Mouse (Mus musculus) MEL (cell line): ENCODE results near the gene Yipf4. TPM values are rescaled to one million over a fixed set of nuclear protein-coding genes. Genes with fewer than 3 reads are reported as not detected.

Source experiments
- DNase-seq: peaks from one replicate; pipeline ENCODE4 v3.0.0; 2011; ENCODE audit warnings: low read depth, low spot score
- H3K27ac ChIP-seq: 2 replicates; pipeline ENCODE4 v1.5.1; 2012; ENCODE audit warnings: low read depth, mild to moderate bottlenecking, control low read depth, low read length, moderate library complexity; ENCODE audit not compliant: control insufficient read depth
- H3K27me3 ChIP-seq, 2 experiments: fragments of 150-350 bp in 1 of 2; sonication (generic) in 1 of 2; 2 replicates each; pipeline ENCODE4 v1.6.1; 2012; ENCODE audit warnings: low read length in 2 of 2, mild to moderate bottlenecking in 2 of 2, improper control_type of control experiment in 1 of 2, moderate library complexity in 1 of 2; ENCODE audit not compliant: insufficient read depth in 2 of 2, control insufficient read depth in 1 of 2
- H3K36me3 ChIP-seq, 2 experiments: 2 replicates each; pipeline ENCODE4 v1.6.1; 2012 to 2014; ENCODE audit warnings: low read length in 2 of 2, improper control_type of control experiment in 1 of 2, inconsistent platforms in 1 of 2, mild to moderate bottlenecking in 1 of 2; ENCODE audit not compliant: insufficient read depth in 2 of 2, control insufficient read depth in 1 of 2
- H3K4me1 ChIP-seq, 2 experiments: fragments of 150-350 bp in 1 of 2; sonication (generic) in 1 of 2; 2 replicates each; pipeline ENCODE4 v1.6.1; 2012; ENCODE audit warnings: low read length in 2 of 2, improper control_type of control experiment in 1 of 2, mild to moderate bottlenecking in 1 of 2; ENCODE audit not compliant: insufficient read depth in 2 of 2, control insufficient read depth in 1 of 2
- H3K4me3 ChIP-seq, 2 experiments: fragments of 150-350 bp in 1 of 2; sonication (generic) in 1 of 2; 2 replicates each; pipeline ENCODE4 v1.5.1; 2012; ENCODE audit warnings: low read depth in 2 of 2, low read length in 2 of 2, mild to moderate bottlenecking in 2 of 2, moderate library complexity in 2 of 2, control low read depth in 1 of 2, improper control_type of control experiment in 1 of 2; ENCODE audit not compliant: control insufficient read depth in 1 of 2, insufficient read depth in 1 of 2
- H3K79me2 ChIP-seq: 2 replicates; pipeline ENCODE4 v1.6.1; 2012; ENCODE audit warnings: mild to moderate bottlenecking, low read length, moderate library complexity; ENCODE audit not compliant: control insufficient read depth, poor library complexity, insufficient read depth
- H3K9ac ChIP-seq: 2 replicates; pipeline ENCODE4 v1.6.1; 2012; ENCODE audit warnings: low read depth, mild to moderate bottlenecking, control low read depth, low read length, moderate library complexity; ENCODE audit not compliant: control insufficient read depth, poor library complexity, severe bottlenecking
- H3K9me3 ChIP-seq: fragments of 150-350 bp; sonication (generic); replicated peaks from 2 replicates; pipeline ENCODE4 v1.6.1; 2012; ENCODE audit warnings: mild to moderate bottlenecking, low read length, improper control_type of control experiment, moderate library complexity; ENCODE audit not compliant: insufficient read depth
- BHLHE40 ChIP-seq: IDR thresholded peaks from 2 replicates; pipeline ENCODE4 v1.6.1; 2012; ENCODE audit warnings: low read depth, mild to moderate bottlenecking, inconsistent platforms, low read length, improper control_type of control experiment, borderline replicate concordance
- CHD1 ChIP-seq: IDR thresholded peaks from 2 replicates; pipeline ENCODE4 v1.6.1; 2012; ENCODE audit warnings: low read depth, mild to moderate bottlenecking, inconsistent platforms, low read length, improper control_type of control experiment
- CTCF ChIP-seq, 3 experiments: IDR thresholded peaks in 2 of 3; conservative IDR thresholded peaks in 1 of 3; 2 replicates each; pipeline ENCODE4 v1.5.1; 2011 to 2012; ENCODE audit warnings: low read length in 3 of 3, low read depth in 2 of 3, mild to moderate bottlenecking in 2 of 3, improper control_type of control experiment in 1 of 3, inconsistent platforms in 1 of 3, mixed read lengths in 1 of 3, moderate library complexity in 1 of 3; ENCODE audit not compliant: control insufficient read depth in 1 of 3, insufficient read depth in 1 of 3, poor library complexity in 1 of 3, severe bottlenecking in 1 of 3
- E2F4 ChIP-seq: IDR thresholded peaks from 2 replicates; pipeline ENCODE4 v1.6.1; 2011; ENCODE audit warnings: low read depth, low read length, improper control_type of control experiment, borderline replicate concordance
- EP300 ChIP-seq, 2 experiments: IDR thresholded peaks; 2 replicates each; pipeline ENCODE4 v1.6.1; 2011; ENCODE audit warnings: improper control_type of control experiment in 2 of 2, low read length in 2 of 2, low read depth in 1 of 2, mild to moderate bottlenecking in 1 of 2
- ETS1 ChIP-seq: IDR thresholded peaks from 2 replicates; pipeline ENCODE4 v1.6.1; 2012; ENCODE audit warnings: low read depth, mild to moderate bottlenecking, inconsistent platforms, low read length, improper control_type of control experiment, moderate library complexity
- GABPA ChIP-seq: IDR thresholded peaks from 2 replicates; pipeline ENCODE4 v1.6.1; 2012; ENCODE audit warnings: low read depth, mild to moderate bottlenecking, inconsistent platforms, low read length, improper control_type of control experiment, moderate library complexity
- GATA1 ChIP-seq: IDR thresholded peaks from 2 replicates; pipeline ENCODE4 v1.6.1; 2011; ENCODE audit warnings: low read depth, low read length, improper control_type of control experiment
- HCFC1 ChIP-seq: IDR thresholded peaks from 2 replicates; pipeline ENCODE4 v1.6.1; 2012; ENCODE audit warnings: low read depth, mild to moderate bottlenecking, inconsistent platforms, low read length, improper control_type of control experiment, moderate library complexity
- KAT2A ChIP-seq: conservative IDR thresholded peaks from 2 replicates; pipeline ENCODE4 v1.6.1; 2012; ENCODE audit warnings: low read depth, low read length, improper control_type of control experiment, inconsistent platforms
- MAZ ChIP-seq: IDR thresholded peaks from 2 replicates; pipeline ENCODE4 v1.6.1; 2012; ENCODE audit warnings: low read depth, mild to moderate bottlenecking, inconsistent platforms, low read length, improper control_type of control experiment
- MEF2A ChIP-seq: IDR thresholded peaks from 2 replicates; pipeline ENCODE4 v1.6.1; 2014; ENCODE audit warnings: low read depth, mild to moderate bottlenecking, inconsistent platforms, low read length, improper control_type of control experiment; ENCODE audit not compliant: poor library complexity, insufficient replicate concordance, severe bottlenecking; ENCODE audit errors: extremely low read depth
- MXI1 ChIP-seq: IDR thresholded peaks from 2 replicates; pipeline ENCODE4 v1.6.1; 2011; ENCODE audit warnings: mild to moderate bottlenecking, low read depth, low read length, improper control_type of control experiment
- POLR2A ChIP-seq, 2 experiments: IDR thresholded peaks; 2 replicates each; pipeline ENCODE4 v1.6.1; 2011 to 2012; ENCODE audit warnings: low read length in 2 of 2, mild to moderate bottlenecking in 2 of 2, control low read depth in 1 of 2, improper control_type of control experiment in 1 of 2, low read depth in 1 of 2, moderate library complexity in 1 of 2; ENCODE audit not compliant: control insufficient read depth in 1 of 2, insufficient read depth in 1 of 2, poor library complexity in 1 of 2
- POLR2AphosphoS2 ChIP-seq: IDR thresholded peaks from 2 replicates; pipeline ENCODE4 v1.6.1; 2011; ENCODE audit warnings: low read length, improper control_type of control experiment
- POLR2AphosphoS5 ChIP-seq: IDR thresholded peaks from 2 replicates; pipeline ENCODE4 v1.6.1; 2012; ENCODE audit warnings: low read depth, borderline replicate concordance, mild to moderate bottlenecking, inconsistent platforms, low read length, moderate library complexity, mixed read lengths
- RCOR1 ChIP-seq: IDR thresholded peaks from 2 replicates; pipeline ENCODE4 v1.6.1; 2012; ENCODE audit warnings: low read depth, mild to moderate bottlenecking, inconsistent platforms, low read length, improper control_type of control experiment
- SMC3 ChIP-seq: IDR thresholded peaks from 2 replicates; pipeline ENCODE4 v1.6.1; 2011; ENCODE audit warnings: low read depth, low read length, improper control_type of control experiment
- TAL1 ChIP-seq: IDR thresholded peaks from 2 replicates; pipeline ENCODE4 v1.6.1; 2012; ENCODE audit warnings: mild to moderate bottlenecking, inconsistent platforms, low read length, moderate library complexity, mixed read lengths
- TBP ChIP-seq: IDR thresholded peaks from 2 replicates; pipeline ENCODE4 v1.8.0; 2011; ENCODE audit warnings: low read depth, low read length, improper control_type of control experiment
- TCF12 ChIP-seq: IDR thresholded peaks from 2 replicates; pipeline ENCODE4 v1.6.1; 2014; ENCODE audit warnings: low read depth, mild to moderate bottlenecking, inconsistent platforms, low read length, improper control_type of control experiment, moderate library complexity
- USF1 ChIP-seq: IDR thresholded peaks from 2 replicates; pipeline ENCODE4 v1.6.1; 2014; ENCODE audit warnings: low read depth, mild to moderate bottlenecking, inconsistent platforms, low read length, improper control_type of control experiment, moderate library complexity
- ZC3H11A ChIP-seq: IDR thresholded peaks from 2 replicates; pipeline ENCODE4 v1.6.1; 2012; ENCODE audit warnings: low read depth, mild to moderate bottlenecking, inconsistent platforms, low read length, improper control_type of control experiment
- ZKSCAN1 ChIP-seq: IDR thresholded peaks from 2 replicates; pipeline ENCODE4 v1.6.1; 2012; ENCODE audit warnings: low read depth, mild to moderate bottlenecking, inconsistent platforms, low read length, improper control_type of control experiment, moderate library complexity
- polyA plus RNA-seq, 2 experiments: library from polyadenylated mRNA; stranded (reverse) in 1 of 2; unstranded in 1 of 2; fragments of >175 nt in 1 of 2; fragments of >200 nt in 1 of 2; gene quantifications; 2 replicates each; pipeline versions ENCODE4 v1.2.1 to v1.2.4; 2012; ENCODE audit warnings: low replicate concordance in 2 of 2, low read depth in 1 of 2; ENCODE audit not compliant: insufficient read length in 2 of 2, insufficient read depth in 1 of 2, missing spikeins in 1 of 2
- total RNA-seq: library from RNA; depleted of rRNA; stranded (reverse); fragments of 300-350 nt; gene quantifications from 2 replicates; pipeline ENCODE4 v1.2.3, GENCODE M21; 2012

Yipf4 gene
- total and polyA plus RNA-seq, 3 experiments, result 24.3 to 31.7 TPM; not detected in 1

- H3K9ac ChIP-seq, result no peak overlapping the region
- H3K9me3 ChIP-seq, result no peaks in the 10 kb centered on the region
Observed at GRCm38 (mm10) chr17:74456825-74457224, 32.5 kb upstream of the Yipf4 start.

GRCm38 (mm10) chr17:74457972-74458677 lies 31.2 kb upstream of the Yipf4 start:
- no peaks in the 10 kb centered on the region for H3K9me3 ChIP-seq
- H3K79me2 ChIP-seq, result no peaks in the 10 kb centered on the region
- H3K36me3 ChIP-seq, result peaks cover 0 to 10% of the 10 kb centered on the region in 2 experiments; a peak in 2 of 4 replicates
- H3K4me3 ChIP-seq, result no peak overlapping the region
- 0 out of 2 replicates have a peak overlapping the region, but pooled peaks have one; percentile 4 for H3K27ac ChIP-seq
- no peaks in the 10 kb centered on the region for H3K27me3 ChIP-seq
- TF ChIP-seq RCOR1 (no peak), ZKSCAN1 (no peak), POLR2AphosphoS2 (no peak), MXI1 (no peak), ZC3H11A (no peak), E2F4 (no peak), GABPA (no peak), POLR2A (IDR thresholded peaks at IDR 0.05; ENCODE audit: control insufficient read depth in 1 of 2, insufficient read depth in 1 of 2, low read depth in 1 of 2, low read length in 2 of 2, poor library complexity in 1 of 2) (no peak), GATA1 (peak; percentile 51; the same call in 1 of the 2 replicates), USF1 (no peak), EP300 (IDR thresholded peaks at IDR 0.05; ENCODE audit: low read depth in 1 of 2, low read length in 2 of 2) (peak in 1 of 2 experiments; percentile 11; a peak in 1 of 4 replicates), POLR2AphosphoS5 (no peak), MEF2A (no peak)
- H3K4me1 ChIP-seq, result peaks cover 0 to 14% of the 10 kb centered on the region in 2 experiments; a peak in 2 of 4 replicates
- peak; percentile 16 for DNase-seq
- H3K9ac ChIP-seq, result no peak overlapping the region

More at GRCm38 (mm10) chr17:74456825-74457224, 32.5 kb upstream of the Yipf4 start:
- peaks cover 0 to 14% of the 10 kb centered on the region in 2 experiments; a peak in 2 of 4 replicates for H3K4me1 ChIP-seq
- H3K27ac ChIP-seq, result no peak overlapping the region
- no peaks in the 10 kb centered on the region for H3K27me3 ChIP-seq
- H3K4me3 ChIP-seq, result no peak overlapping the region
- peaks cover 0 to 10% of the 10 kb centered on the region in 2 experiments; a peak in 2 of 4 replicates for H3K36me3 ChIP-seq
- no peak for DNase-seq
- TF ChIP-seq MAZ, result no peak
- TF ChIP-seq TCF12, result no peak
- TF ChIP-seq ZC3H11A, result no peak
- TF ChIP-seq CHD1, result no peak
- no peak for TF ChIP-seq ETS1
- no peak for TF ChIP-seq KAT2A
- TF ChIP-seq GATA1, result no peak
- TF ChIP-seq GABPA, result no peak
- TF ChIP-seq SMC3, result no peak
- no peak for TF ChIP-seq HCFC1
- TF ChIP-seq RCOR1, result no peak
- TF ChIP-seq BHLHE40, result no peak
- TF ChIP-seq CTCF (IDR thresholded peaks at IDR 0.05 in 2 of 3, conservative IDR thresholded peaks at IDR 0.05 in 1 of 3; ENCODE audit: control insufficient read depth in 1 of 3, insufficient read depth in 1 of 3, low read depth in 2 of 3, low read length in 3 of 3, poor library complexity in 1 of 3, severe bottlenecking in 1 of 3), result no peak
- TF ChIP-seq TAL1, result no peak
- TF ChIP-seq TBP, result no peak
- no peak for TF ChIP-seq E2F4
- no peaks in the 10 kb centered on the region for H3K79me2 ChIP-seq
